Mouse (Mus musculus): Measurements from ENCODE around the gene Atp6v1c2. TPM values are rescaled to one million over a fixed set of nuclear protein-coding genes. Genes with fewer than 3 reads are reported as not detected.
A peak's percentile ranks its signal among the peaks of the same experiment; 100 is the strongest.

Gene Atp6v1c2
- polyA plus RNA-seq, 1 experiment from 2014 or later: 0.35 TPM

- no peaks in the 10 kb centered on the region for H3K36me3 ChIP-seq
- no peak for ATAC-seq (replicated peaks; ENCODE audit: insufficient number of reproducible peaks, insufficient read depth, low FRiP score, low read depth)
- H3K9me3 ChIP-seq (replicated peaks): no peaks in the 10 kb centered on the region
- 90% methylated on average over 6 of the region's 6 CpGs for WGBS
- no peak overlapping the region for H3K27ac ChIP-seq
- no peak overlapping the region for H3K4me3 ChIP-seq
- H3K27me3 ChIP-seq: peaks cover 3% of the 10 kb centered on the region; the same call in 1 of the 2 replicates
- no peak overlapping the region for H3K4me2 ChIP-seq
- H3K9ac ChIP-seq: no peak overlapping the region
- peaks cover 12% of the 10 kb centered on the region for H3K4me1 ChIP-seq (replicated peaks)
These were observed 73.6 kb downstream of the Atp6v1c2 start for GRCm38 (mm10) chr12:17255602-17256001.

GRCm38 (mm10) chr12:17253069-17253468, 76.1 kb downstream of the Atp6v1c2 start:
- Histone ChIP-seq H3K27ac (no peak overlapping the region), H3K9ac (no peak overlapping the region), H3K27me3 (peaks cover 3% of the 10 kb centered on the region; the same call in 1 of the 2 replicates), H3K4me3 (0 out of 2 replicates have a peak overlapping the region, but pooled peaks have one; percentile 19), H3K9me3 (replicated peaks) (no peaks in the 10 kb centered on the region), H3K4me2 (peak overlapping the region; percentile 49), H3K36me3 (no peaks in the 10 kb centered on the region), H3K4me1 (replicated peaks) (peaks cover 12% of the 10 kb centered on the region)
- WGBS: 7% methylated on average over 9 of the region's 9 CpGs
- ATAC-seq (replicated peaks; ENCODE audit: insufficient number of reproducible peaks, insufficient read depth, low FRiP score, low read depth): no peak

- H3K4me3 ChIP-seq: no peak overlapping the region
- no peaks in the 10 kb centered on the region for H3K36me3 ChIP-seq
- H3K27me3 ChIP-seq: peaks cover 3% of the 10 kb centered on the region; the same call in 1 of the 2 replicates
- peaks cover 12% of the 10 kb centered on the region for H3K4me1 ChIP-seq (replicated peaks)
- no peak overlapping the region for H3K9ac ChIP-seq
- no peak overlapping the region for H3K27ac ChIP-seq
- ATAC-seq (replicated peaks; ENCODE audit: insufficient number of reproducible peaks, insufficient read depth, low FRiP score, low read depth): no peak
- WGBS: 72% methylated on average over 8 of the region's 8 CpGs
- no peaks in the 10 kb centered on the region for H3K9me3 ChIP-seq (replicated peaks)
- no peak overlapping the region for H3K4me2 ChIP-seq
These were observed 78.2 kb downstream of the Atp6v1c2 start for GRCm38 (mm10) chr12:17250962-17251361.

- no peak overlapping the region for H3K4me2 ChIP-seq
- no peaks in the 10 kb centered on the region for H3K27me3 ChIP-seq
- ATAC-seq (replicated peaks; ENCODE audit: insufficient number of reproducible peaks, insufficient read depth, low FRiP score, low read depth): no peak
These were observed 87.1 kb downstream of the Atp6v1c2 start for GRCm38 (mm10) chr12:17242041-17242440.

GRCm38 (mm10) chr12:17241614-17242013, 87.5 kb downstream of the Atp6v1c2 start:
- Histone ChIP-seq H3K27me3 (no peaks in the 10 kb centered on the region; the same call in 1 of the 2 replicates), H3K4me3 (no peak overlapping the region), H3K27ac (no peak overlapping the region), H3K9ac (no peak overlapping the region), H3K4me2 (no peak overlapping the region), H3K9me3 (replicated peaks) (no peaks in the 10 kb centered on the region), H3K4me1 (replicated peaks) (no peaks in the 10 kb centered on the region), H3K36me3 (no peaks in the 10 kb centered on the region)
- 91% methylated on average over 9 of the region's 9 CpGs for WGBS
- no peak for ATAC-seq (replicated peaks; ENCODE audit: insufficient number of reproducible peaks, insufficient read depth, low FRiP score, low read depth)

More at GRCm38 (mm10) chr12:17242041-17242440, 87.1 kb downstream of the Atp6v1c2 start:
- H3K9me3 ChIP-seq (replicated peaks): no peaks in the 10 kb centered on the region
- H3K4me3 ChIP-seq: no peak overlapping the region
- H3K4me1 ChIP-seq (replicated peaks): no peaks in the 10 kb centered on the region
- H3K9ac ChIP-seq: no peak overlapping the region
- H3K27ac ChIP-seq: no peak overlapping the region
- H3K36me3 ChIP-seq: no peaks in the 10 kb centered on the region

- no peak overlapping the region for H3K4me2 ChIP-seq
- ATAC-seq (replicated peaks; ENCODE audit: insufficient number of reproducible peaks, insufficient read depth, low FRiP score, low read depth): no peak
- H3K36me3 ChIP-seq: no peaks in the 10 kb centered on the region
- WGBS: 63% methylated on average over 2 of the region's 2 CpGs
- H3K27me3 ChIP-seq: no peaks in the 10 kb centered on the region; the same call in 1 of the 2 replicates
- no peak overlapping the region for H3K9ac ChIP-seq
- H3K4me1 ChIP-seq (replicated peaks): no peaks in the 10 kb centered on the region
- no peak overlapping the region for H3K27ac ChIP-seq
- no peaks in the 10 kb centered on the region for H3K9me3 ChIP-seq (replicated peaks)
- no peak overlapping the region for H3K4me3 ChIP-seq
These were observed 88.1 kb downstream of the Atp6v1c2 start for GRCm38 (mm10) chr12:17241016-17241415.

- no peaks in the 10 kb centered on the region; the same call in 1 of the 2 replicates for H3K27me3 ChIP-seq
- no peak overlapping the region for H3K27ac ChIP-seq
- H3K4me3 ChIP-seq: no peak overlapping the region
- H3K9me3 ChIP-seq (replicated peaks): no peaks in the 10 kb centered on the region
- ATAC-seq (replicated peaks; ENCODE audit: insufficient number of reproducible peaks, insufficient read depth, low FRiP score, low read depth): no peak
- no peaks in the 10 kb centered on the region for H3K4me1 ChIP-seq (replicated peaks)
- no peak overlapping the region for H3K9ac ChIP-seq
- H3K36me3 ChIP-seq: no peaks in the 10 kb centered on the region
- H3K4me2 ChIP-seq: no peak overlapping the region
These were observed 89.8 kb downstream of the Atp6v1c2 start for GRCm38 (mm10) chr12:17239428-17239688.

GRCm38 (mm10) chr12:17238588-17239427, 90.4 kb downstream of the Atp6v1c2 start:
- no peaks in the 10 kb centered on the region for H3K4me1 ChIP-seq (replicated peaks)
- WGBS: 43% methylated on average over 12 of the region's 12 CpGs
- H3K27me3 ChIP-seq: no peaks in the 10 kb centered on the region; the same call in 1 of the 2 replicates
- H3K9ac ChIP-seq: no peak overlapping the region
- no peaks in the 10 kb centered on the region for H3K9me3 ChIP-seq (replicated peaks)
- H3K4me2 ChIP-seq: no peak overlapping the region
- no peak overlapping the region for H3K27ac ChIP-seq
- no peak for ATAC-seq (replicated peaks; ENCODE audit: insufficient number of reproducible peaks, insufficient read depth, low FRiP score, low read depth)
- H3K4me3 ChIP-seq: no peak overlapping the region
- no peaks in the 10 kb centered on the region for H3K36me3 ChIP-seq

GRCm38 (mm10) chr12:17235535-17236313, 93.4 kb downstream of the Atp6v1c2 start:
- no peaks in the 10 kb centered on the region for H3K36me3 ChIP-seq
- no peaks in the 10 kb centered on the region; the same call in 1 of the 2 replicates for H3K27me3 ChIP-seq
- H3K9me3 ChIP-seq (replicated peaks): no peaks in the 10 kb centered on the region
- 46% methylated on average over 11 of the region's 11 CpGs for WGBS
- no peak overlapping the region for H3K4me2 ChIP-seq
- H3K27ac ChIP-seq: no peak overlapping the region
- H3K4me3 ChIP-seq: no peak overlapping the region
- no peak overlapping the region for H3K9ac ChIP-seq
- no peak for ATAC-seq (replicated peaks; ENCODE audit: insufficient number of reproducible peaks, insufficient read depth, low FRiP score, low read depth)
- no peaks in the 10 kb centered on the region for H3K4me1 ChIP-seq (replicated peaks)

All from heart, embryonic 15.5 days (tissue).